Mouse (Mus musculus): Measurements from ENCODE around the gene Cib4. TPM values are rescaled to one million over a fixed set of nuclear protein-coding genes. Genes with fewer than 3 reads are reported as not detected.
A peak's percentile ranks its signal among the peaks of the same experiment; 100 is the strongest.

Cib4 gene
- polyA plus RNA-seq, 2 experiments: 0.20 TPM; not detected in 1

- H3K4me3 ChIP-seq (replicated peaks; ENCODE audit: low read length): no peak overlapping the region
- no peak overlapping the region for H3K27ac ChIP-seq (replicated peaks; ENCODE audit: low read depth, low read length)
- H3K9me3 ChIP-seq (ENCODE audit: control insufficient read depth, low read length): no peaks in the 10 kb centered on the region
- no peak for DNase-seq (ENCODE audit: low spot score)
- H3K4me2 ChIP-seq (replicated peaks; ENCODE audit: low read depth, low read length, severe bottlenecking): no peak overlapping the region
- TF ChIP-seq POLR2A (IDR thresholded peaks at IDR 0.05; ENCODE audit: borderline replicate concordance, extremely low read depth, insufficient read depth, insufficient read length): no peak
- H3K4me1 ChIP-seq (ENCODE audit: control insufficient read depth, insufficient read depth, low read length): no peaks in the 10 kb centered on the region
- H3K9ac ChIP-seq (ENCODE audit: low read depth, low read length, severe bottlenecking): no peak overlapping the region
- no peaks in the 10 kb centered on the region for H3K36me3 ChIP-seq (ENCODE audit: control insufficient read depth, insufficient read depth, low read length)
- ATAC-seq (ENCODE audit: low FRiP score, low read depth): no peak
- H3K27me3 ChIP-seq (ENCODE audit: control insufficient read depth, insufficient read depth, low read length): no peaks in the 10 kb centered on the region
These were observed 55.4 kb downstream of the Cib4 start for GRCm38 (mm10) chr5:30490215-30490614.

GRCm38 (mm10) chr5:30485136-30485535, 60.5 kb downstream of the Cib4 start:
- Histone ChIP-seq H3K4me3 (replicated peaks; ENCODE audit: low read length) (no peak overlapping the region), H3K9me3 (ENCODE audit: control insufficient read depth, low read length) (no peaks in the 10 kb centered on the region), H3K27me3 (ENCODE audit: control insufficient read depth, insufficient read depth, low read length) (no peaks in the 10 kb centered on the region), H3K9ac (ENCODE audit: low read depth, low read length, severe bottlenecking) (no peak overlapping the region), H3K27ac (replicated peaks; ENCODE audit: low read depth, low read length) (no peak overlapping the region), H3K36me3 (ENCODE audit: control insufficient read depth, insufficient read depth, low read length) (no peaks in the 10 kb centered on the region), H3K4me1 (ENCODE audit: control insufficient read depth, insufficient read depth, low read length) (no peaks in the 10 kb centered on the region), H3K4me2 (replicated peaks; ENCODE audit: low read depth, low read length, severe bottlenecking) (no peak overlapping the region)
- DNase-seq (ENCODE audit: low spot score) (no peak), ATAC-seq (ENCODE audit: low FRiP score, low read depth) (no peak)
- no peak for TF ChIP-seq POLR2A (IDR thresholded peaks at IDR 0.05; ENCODE audit: borderline replicate concordance, extremely low read depth, insufficient read depth, insufficient read length)
- 83% methylated on average over 6 of the region's 6 CpGs for WGBS

DNA sequence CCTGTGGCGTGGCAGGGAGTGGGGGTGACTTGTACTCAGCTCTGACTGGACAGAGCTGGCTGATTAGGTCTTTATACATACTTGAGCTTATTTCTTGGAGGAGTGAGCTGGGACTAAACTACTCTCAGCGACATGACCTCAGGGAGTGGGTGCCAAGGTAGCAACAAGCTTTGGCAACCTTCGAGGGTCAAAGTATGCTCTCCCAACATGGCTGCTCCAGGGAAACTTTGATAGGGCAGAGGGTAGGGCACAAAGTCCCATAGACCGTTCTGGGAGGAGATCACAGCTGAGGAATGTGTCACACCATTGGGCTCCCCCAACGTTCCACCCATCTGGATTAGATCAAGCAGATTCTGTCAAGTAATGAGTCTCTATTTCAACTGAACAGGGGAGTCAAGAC, 61.0 kb downstream of the Cib4 start:
- H3K4me1 ChIP-seq (ENCODE audit: control insufficient read depth, insufficient read depth, low read length): no peaks in the 10 kb centered on the region
- no peaks in the 10 kb centered on the region for H3K36me3 ChIP-seq (ENCODE audit: control insufficient read depth, insufficient read depth, low read length)
- WGBS: 67% methylated on average over 5 of the region's 5 CpGs
- ATAC-seq (ENCODE audit: low FRiP score, low read depth) (no peak), DNase-seq (ENCODE audit: low spot score) (no peak)
- no peak overlapping the region for H3K9ac ChIP-seq (ENCODE audit: low read depth, low read length, severe bottlenecking)
- H3K27ac ChIP-seq (replicated peaks; ENCODE audit: low read depth, low read length): no peak overlapping the region
- H3K27me3 ChIP-seq (ENCODE audit: control insufficient read depth, insufficient read depth, low read length): no peaks in the 10 kb centered on the region
- H3K4me2 ChIP-seq (replicated peaks; ENCODE audit: low read depth, low read length, severe bottlenecking): no peak overlapping the region
- H3K4me3 ChIP-seq (replicated peaks; ENCODE audit: low read length): no peak overlapping the region
- no peak for TF ChIP-seq POLR2A (IDR thresholded peaks at IDR 0.05; ENCODE audit: borderline replicate concordance, extremely low read depth, insufficient read depth, insufficient read length)
- no peaks in the 10 kb centered on the region for H3K9me3 ChIP-seq (ENCODE audit: control insufficient read depth, low read length)

- Histone ChIP-seq H3K36me3 (ENCODE audit: control insufficient read depth, insufficient read depth, low read length) (no peaks in the 10 kb centered on the region), H3K4me1 (ENCODE audit: control insufficient read depth, insufficient read depth, low read length) (no peaks in the 10 kb centered on the region), H3K27ac (replicated peaks; ENCODE audit: low read depth, low read length) (no peak overlapping the region), H3K4me3 (replicated peaks; ENCODE audit: low read length) (no peak overlapping the region), H3K27me3 (ENCODE audit: control insufficient read depth, insufficient read depth, low read length) (no peaks in the 10 kb centered on the region), H3K9ac (ENCODE audit: low read depth, low read length, severe bottlenecking) (no peak overlapping the region), H3K4me2 (replicated peaks; ENCODE audit: low read depth, low read length, severe bottlenecking) (no peak overlapping the region), H3K9me3 (ENCODE audit: control insufficient read depth, low read length) (no peaks in the 10 kb centered on the region)
- 79% methylated on average over 8 of the region's 8 CpGs for WGBS
- no peak for ATAC-seq (ENCODE audit: low FRiP score, low read depth)
- no peak for DNase-seq (ENCODE audit: low spot score)
- no peak for TF ChIP-seq POLR2A (IDR thresholded peaks at IDR 0.05; ENCODE audit: borderline replicate concordance, extremely low read depth, insufficient read depth, insufficient read length)
These were observed 62.1 kb downstream of the Cib4 start for GRCm38 (mm10) chr5:30483533-30483932.

DNA sequence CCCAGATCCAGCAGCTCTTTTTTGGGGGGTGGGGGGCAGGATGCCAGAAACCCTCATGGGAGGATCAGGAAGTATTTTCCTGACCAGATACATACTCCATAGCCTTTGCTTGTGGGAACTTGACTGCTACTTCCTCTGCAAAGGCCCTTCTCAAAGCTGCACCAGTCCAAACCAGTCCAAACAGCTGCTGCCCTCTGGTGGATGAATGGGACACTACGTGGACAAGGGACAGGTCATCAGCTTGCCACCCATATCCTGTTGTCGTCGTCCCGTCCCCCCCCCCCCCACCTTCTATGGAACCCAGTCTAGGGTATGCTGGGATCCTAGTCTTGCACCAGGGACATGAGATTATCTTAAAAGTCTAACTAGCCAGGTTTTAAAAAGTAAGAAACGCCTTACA, 63.3 kb downstream of the Cib4 start:
- H3K4me3 ChIP-seq (replicated peaks; ENCODE audit: low read length): no peak overlapping the region
- ATAC-seq (ENCODE audit: low FRiP score, low read depth): peak; percentile 53; the same call in 1 of the 2 replicates

DNA sequence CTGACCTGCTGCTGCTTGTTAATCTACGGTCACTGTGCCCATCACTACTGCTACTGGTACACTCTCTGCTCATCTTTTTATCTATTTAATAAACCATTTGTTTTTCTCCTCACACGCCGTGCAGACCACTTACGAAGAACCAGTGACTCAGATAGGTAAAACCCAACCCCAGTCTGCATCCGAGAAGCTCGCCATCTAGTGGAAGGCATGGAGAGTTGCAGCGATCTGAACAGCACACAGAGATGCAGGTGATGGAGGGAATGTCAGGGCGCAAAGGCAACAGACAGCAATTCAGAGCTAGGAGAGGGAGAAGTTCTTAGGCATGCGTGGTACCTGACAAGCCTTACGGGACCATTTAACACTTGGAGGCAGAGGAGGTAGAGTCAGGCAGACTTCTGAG, 69.1 kb downstream of the Cib4 start:
- no peak overlapping the region for H3K4me2 ChIP-seq (replicated peaks; ENCODE audit: low read depth, low read length, severe bottlenecking)
- no peaks in the 10 kb centered on the region for H3K4me1 ChIP-seq (ENCODE audit: control insufficient read depth, insufficient read depth, low read length)
- no peak overlapping the region for H3K27ac ChIP-seq (replicated peaks; ENCODE audit: low read depth, low read length)
- TF ChIP-seq POLR2A (IDR thresholded peaks at IDR 0.05; ENCODE audit: borderline replicate concordance, extremely low read depth, insufficient read depth, insufficient read length): no peak
- ATAC-seq (ENCODE audit: low FRiP score, low read depth) (no peak), DNase-seq (ENCODE audit: low spot score) (no peak)
- 39% methylated on average over 10 of the region's 10 CpGs for WGBS
- no peaks in the 10 kb centered on the region for H3K27me3 ChIP-seq (ENCODE audit: control insufficient read depth, insufficient read depth, low read length)
- H3K9me3 ChIP-seq (ENCODE audit: control insufficient read depth, low read length): no peaks in the 10 kb centered on the region
- H3K4me3 ChIP-seq (replicated peaks; ENCODE audit: low read length): no peak overlapping the region
- H3K36me3 ChIP-seq (ENCODE audit: control insufficient read depth, insufficient read depth, low read length): no peaks in the 10 kb centered on the region
- no peak overlapping the region for H3K9ac ChIP-seq (ENCODE audit: low read depth, low read length, severe bottlenecking)

More for the DNA sequence above, 63.3 kb downstream of the Cib4 start:
- H3K36me3 ChIP-seq (ENCODE audit: control insufficient read depth, insufficient read depth, low read length): no peaks in the 10 kb centered on the region
- WGBS: 24% methylated on average over 5 of the region's 5 CpGs
- no peaks in the 10 kb centered on the region for H3K27me3 ChIP-seq (ENCODE audit: control insufficient read depth, insufficient read depth, low read length)
- H3K9ac ChIP-seq (ENCODE audit: low read depth, low read length, severe bottlenecking): no peak overlapping the region
- H3K4me2 ChIP-seq (replicated peaks; ENCODE audit: low read depth, low read length, severe bottlenecking): no peak overlapping the region
- no peak overlapping the region for H3K27ac ChIP-seq (replicated peaks; ENCODE audit: low read depth, low read length)
- TF ChIP-seq POLR2A (IDR thresholded peaks at IDR 0.05; ENCODE audit: borderline replicate concordance, extremely low read depth, insufficient read depth, insufficient read length): no peak
- no peaks in the 10 kb centered on the region for H3K9me3 ChIP-seq (ENCODE audit: control insufficient read depth, low read length)
- no peaks in the 10 kb centered on the region for H3K4me1 ChIP-seq (ENCODE audit: control insufficient read depth, insufficient read depth, low read length)
- DNase-seq (ENCODE audit: low spot score): peak; percentile 54
